Mouse (Mus musculus) lung, adult 2 months (tissue): ENCODE measurements around the gene Fgfrl1. TPM values are rescaled to one million over a fixed set of nuclear protein-coding genes. Genes with fewer than 3 reads are reported as not detected.
A peak's percentile ranks its signal among the peaks of the same experiment; 100 is the strongest.

Experiments
- DNase-seq: peaks from one replicate; pipeline ENCODE4 v3.0.0; 2022
- H3K4me1 ChIP-seq: fragments of 200-500 bp; 2 replicates; pipeline ENCODE4 v1.6.1; 2011; ENCODE audit warnings: low read length; ENCODE audit not compliant: control insufficient read depth, insufficient read depth
- H3K4me3 ChIP-seq: fragments of 200-500 bp; replicated peaks from 2 replicates; pipeline ENCODE3; 2011; ENCODE audit warnings: low read depth, mild to moderate bottlenecking, control low read depth, low read length; ENCODE audit errors: extremely low read depth
- CTCF ChIP-seq: fragments of 200-500 bp; IDR thresholded peaks from 2 replicates; pipeline ENCODE4 v1.5.1; 2011; ENCODE audit warnings: mild to moderate bottlenecking, low read length, control low read depth; ENCODE audit not compliant: insufficient read depth
- POLR2A ChIP-seq: fragments of 200-500 bp; IDR thresholded peaks from 2 replicates; pipeline ENCODE4 v1.6.1; 2011; ENCODE audit warnings: low read depth, mild to moderate bottlenecking, control low read depth, low read length, borderline replicate concordance; ENCODE audit errors: extremely low read depth
- WGBS: fragments of 180-500 bp; shearing (Covaris S2); methylation state at CpG from one replicate; pipeline ENCODE4 v1.1.7; 2018; 5-methylcytosine and 5-hydroxymethylcytosine counted together
- polyA plus RNA-seq: library from polyadenylated mRNA; depleted of rRNA; stranded (reverse); fragments of >200 nt; gene quantifications from 2 replicates; pipeline ENCODE4 v1.2.3, GENCODE M21; 2012; rRNA removed

Gene Fgfrl1
- polyA plus RNA-seq: 48.5 and 48.7 TPM in 2 replicates

DNA sequence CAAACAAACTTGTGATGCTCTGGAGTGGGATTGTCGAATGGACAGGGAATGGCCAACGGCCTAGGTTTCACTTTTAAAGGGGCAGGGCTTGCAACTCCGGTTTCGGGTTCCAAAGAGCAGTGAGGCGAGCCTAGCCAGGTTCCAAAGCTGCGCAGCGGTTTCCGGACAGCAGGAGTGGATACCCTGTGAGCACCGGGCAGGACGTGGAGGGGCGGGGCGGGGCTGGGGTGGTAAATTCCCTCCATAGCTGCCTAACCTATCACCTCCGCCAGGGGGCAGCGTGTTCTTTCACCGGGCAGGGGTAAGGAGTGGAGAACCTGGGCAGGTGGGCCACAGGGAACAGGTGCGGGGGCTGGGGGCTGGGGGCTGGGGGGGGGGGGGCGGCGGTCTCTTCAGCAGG lies at the start of gene Fgfrl1:
TSS of gene Fgfrl1 (plus strand) at position 112 of the 400 bp plus-strand sequence.
- TF ChIP-seq POLR2A: no peak
- peak; percentile 46 for TF ChIP-seq CTCF
- peak; percentile 69 for DNase-seq
- H3K4me1 ChIP-seq: peaks cover 6% of the 10 kb centered on the region; the same call in 1 of the 2 replicates
- H3K4me3 ChIP-seq: peak within 1 kb of the TSS; percentile 52
- WGBS: 1% methylated on average over 18 of the region's 18 CpGs

DNA sequence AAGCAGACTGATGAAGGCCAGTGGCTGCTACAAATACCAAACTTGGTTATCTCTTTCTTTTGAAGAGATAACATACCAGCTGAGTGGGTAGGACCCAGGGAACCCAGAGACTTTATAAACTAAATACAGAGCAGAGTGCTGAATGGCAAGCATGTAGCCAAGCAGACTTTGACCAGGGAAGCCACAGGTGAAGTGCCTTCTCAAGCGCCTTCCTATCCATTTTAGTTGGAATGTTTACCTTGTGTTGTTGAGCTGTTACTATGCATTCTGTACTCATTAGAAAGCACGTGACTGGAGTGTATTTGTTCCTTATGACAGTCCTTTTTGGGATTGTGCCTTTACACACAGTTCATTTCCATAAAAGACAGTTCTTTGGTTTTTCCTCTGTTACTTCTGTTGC lies 48.5 kb upstream of the Fgfrl1 start:
- TF ChIP-seq POLR2A (no peak), CTCF (no peak)
- DNase-seq: no peak
- H3K4me3 ChIP-seq: no peak overlapping the region
- WGBS: 54% methylated on average over 2 of the region's 2 CpGs
- no peaks in the 10 kb centered on the region for H3K4me1 ChIP-seq

DNA sequence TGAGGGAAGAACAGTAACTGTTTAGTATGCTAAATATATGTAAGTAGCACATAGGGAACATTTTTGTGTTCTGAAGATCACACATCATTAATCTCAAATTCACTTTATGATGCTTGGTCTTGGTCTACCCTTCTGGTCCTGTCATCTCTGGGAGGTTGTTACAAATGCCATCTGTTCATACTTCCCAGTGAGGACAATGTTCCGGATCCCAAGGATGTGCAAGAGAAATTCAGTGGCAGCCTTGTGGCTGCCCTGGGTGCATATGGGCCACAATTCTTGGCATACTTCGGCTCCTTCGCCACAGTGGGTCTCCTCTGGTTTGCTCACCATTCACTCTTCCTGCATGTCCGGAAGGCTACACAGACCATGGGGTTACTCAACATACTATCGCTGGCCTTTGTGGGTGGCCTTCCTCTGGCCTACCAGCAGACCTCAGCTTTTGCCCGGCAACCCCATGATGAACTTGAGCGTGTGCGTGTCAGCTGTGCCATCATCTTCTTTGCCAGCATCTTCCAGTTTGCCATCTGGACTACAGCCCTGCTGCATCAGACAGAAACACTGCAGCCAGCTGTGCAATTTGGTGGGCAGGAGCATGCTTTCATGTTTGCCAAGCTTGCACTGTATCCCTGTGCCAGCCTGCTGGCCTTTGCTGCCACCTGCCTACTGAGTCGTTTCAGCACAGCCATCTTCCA lies 46.4 kb upstream of the Fgfrl1 start:
- Histone ChIP-seq H3K4me1 (no peaks in the 10 kb centered on the region), H3K4me3 (no peak overlapping the region)
- TF ChIP-seq POLR2A (no peak), CTCF (peak; percentile 61; the same call in 1 of the 2 replicates)
- no peak for DNase-seq
- 72% methylated on average over 9 of the region's 9 CpGs for WGBS

DNA sequence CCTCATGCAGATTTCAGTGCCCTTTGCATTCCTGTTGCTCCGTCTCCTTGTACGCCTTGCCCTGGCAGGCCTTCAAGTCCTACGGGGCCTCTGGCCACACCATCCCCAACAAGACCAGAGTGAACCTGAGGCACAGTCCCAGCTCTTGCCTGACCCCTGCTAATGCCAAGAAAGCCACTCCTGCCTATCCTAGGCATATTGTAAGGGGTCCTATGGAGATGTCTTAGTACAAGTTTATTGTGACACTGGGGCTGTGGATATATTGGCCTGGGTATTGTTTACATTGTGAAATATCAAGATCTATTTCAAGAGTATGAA lies 45.9 kb upstream of the Fgfrl1 start:
- DNase-seq: no peak
- no peak for TF ChIP-seq POLR2A
- no peak for TF ChIP-seq CTCF
- Histone ChIP-seq H3K4me3 (no peak overlapping the region), H3K4me1 (no peaks in the 10 kb centered on the region)
- WGBS: 54% methylated on average over 3 of the region's 3 CpGs

DNA sequence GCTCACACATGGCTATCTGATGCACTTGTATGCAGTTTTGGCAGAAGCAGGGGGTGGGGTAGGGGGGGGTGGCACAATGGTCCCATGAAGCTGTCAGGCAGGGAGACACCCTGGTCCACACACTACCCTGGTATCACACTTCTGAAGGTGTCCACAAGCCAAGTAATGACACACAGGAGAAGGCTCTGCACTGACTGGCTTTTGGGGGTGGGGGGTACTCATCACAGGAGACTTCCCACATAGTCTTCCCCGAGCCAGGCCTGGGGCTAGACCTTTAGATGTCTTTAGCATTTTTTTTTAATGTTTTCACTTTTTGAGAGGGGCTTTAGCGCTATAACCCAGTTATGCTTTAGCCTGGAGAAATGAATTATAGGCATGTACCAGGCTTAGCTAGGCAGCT lies 44.9 kb upstream of the Fgfrl1 start:
- TF ChIP-seq CTCF (no peak), POLR2A (no peak)
- Histone ChIP-seq H3K4me1 (no peaks in the 10 kb centered on the region), H3K4me3 (no peak overlapping the region)
- no peak for DNase-seq
- 87% methylated on average over 2 of the region's 2 CpGs for WGBS

DNA sequence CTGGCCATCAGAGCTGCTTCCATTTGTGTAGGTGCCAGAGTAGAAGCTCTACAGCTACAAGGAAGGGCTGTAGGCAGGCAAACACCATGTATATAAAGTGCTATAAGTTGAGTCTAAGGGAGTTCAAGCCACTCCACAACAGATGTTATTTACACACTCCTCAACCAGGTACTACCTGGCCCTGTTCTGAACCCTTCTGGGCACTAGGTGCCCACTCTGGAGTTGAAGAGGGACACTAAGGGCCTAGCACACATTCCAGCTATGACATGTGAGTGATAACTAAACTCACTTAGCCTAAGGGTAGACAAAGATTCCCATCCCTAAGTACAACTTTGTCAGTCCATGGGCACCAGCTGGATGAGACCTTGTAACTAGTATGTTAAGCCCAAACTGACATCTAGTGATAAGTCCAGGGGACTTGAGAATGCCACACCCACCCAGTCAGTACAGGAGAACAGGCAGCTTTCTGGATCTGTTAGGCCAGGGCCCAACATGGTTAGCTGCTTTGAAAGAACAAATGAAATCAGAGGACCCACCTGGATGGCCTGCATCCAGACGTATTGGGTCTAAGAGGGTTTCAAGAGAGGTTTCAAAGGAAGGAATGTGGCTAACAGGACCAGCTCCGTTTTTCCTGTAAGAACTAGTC lies 44.2 kb upstream of the Fgfrl1 start:
- no peak overlapping the region for H3K4me3 ChIP-seq
- H3K4me1 ChIP-seq: no peaks in the 10 kb centered on the region
- WGBS: 62% methylated on average over 2 of the region's 2 CpGs
- no peak for TF ChIP-seq CTCF
- TF ChIP-seq POLR2A: no peak
- DNase-seq: no peak

DNA sequence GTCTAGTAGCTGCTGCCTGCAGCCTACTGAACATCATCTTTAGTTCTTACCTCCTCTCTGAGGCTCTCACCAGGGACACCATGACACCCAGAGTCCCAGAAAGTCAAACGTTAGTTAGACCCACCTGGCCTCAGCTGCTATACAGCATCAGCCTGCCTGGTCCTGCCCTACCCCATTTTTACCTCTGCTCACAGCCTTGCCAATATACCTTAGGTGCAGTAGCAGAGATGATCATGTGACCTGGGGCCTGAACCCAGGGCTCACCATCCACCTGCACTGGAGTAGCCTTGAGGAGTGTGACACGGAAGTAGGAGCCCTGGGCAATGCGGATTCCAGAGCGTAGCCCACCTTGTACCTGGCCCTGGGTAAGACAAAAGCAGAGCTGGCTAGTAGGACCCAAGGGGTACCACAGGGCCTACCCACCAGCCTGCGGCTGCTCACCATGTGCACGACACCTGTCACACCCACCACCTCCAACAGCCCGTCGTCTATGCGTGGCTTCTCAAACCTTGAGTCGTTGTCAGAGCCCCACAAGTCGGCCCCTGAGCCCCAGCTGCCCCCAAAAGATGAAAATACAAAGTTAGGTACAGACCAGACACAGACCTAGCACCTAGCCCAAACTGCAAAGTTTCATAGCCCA lies 43.1 kb upstream of the Fgfrl1 start:
- Histone ChIP-seq H3K4me1 (no peaks in the 10 kb centered on the region), H3K4me3 (no peak overlapping the region)
- WGBS: 88% methylated on average over 11 of the region's 11 CpGs
- TF ChIP-seq CTCF (no peak), POLR2A (no peak)
- no peak for DNase-seq

DNA sequence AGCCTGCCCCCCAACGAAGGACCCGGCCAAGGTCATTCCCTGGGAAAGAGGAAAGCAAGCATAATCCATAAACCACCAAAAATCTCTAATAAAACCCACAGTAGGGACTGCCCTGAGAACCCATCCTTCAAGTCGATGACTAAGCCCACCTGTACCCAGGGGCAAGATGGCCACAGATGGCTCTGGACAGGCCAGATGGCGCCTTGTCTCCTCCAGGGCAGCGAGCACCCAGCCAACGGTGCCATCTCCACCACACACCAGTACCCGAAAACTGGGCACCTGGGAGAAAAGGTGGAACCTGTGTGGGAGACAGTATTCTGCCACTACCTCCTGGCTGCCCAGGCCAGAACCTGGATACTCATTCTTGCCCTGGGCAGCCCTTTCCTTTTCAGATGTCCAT lies 41.8 kb upstream of the Fgfrl1 start:
- WGBS: 92% methylated on average over 7 of the region's 7 CpGs
- TF ChIP-seq POLR2A (no peak), CTCF (no peak)
- no peak for DNase-seq
- Histone ChIP-seq H3K4me1 (no peaks in the 10 kb centered on the region), H3K4me3 (no peak overlapping the region)

DNA sequence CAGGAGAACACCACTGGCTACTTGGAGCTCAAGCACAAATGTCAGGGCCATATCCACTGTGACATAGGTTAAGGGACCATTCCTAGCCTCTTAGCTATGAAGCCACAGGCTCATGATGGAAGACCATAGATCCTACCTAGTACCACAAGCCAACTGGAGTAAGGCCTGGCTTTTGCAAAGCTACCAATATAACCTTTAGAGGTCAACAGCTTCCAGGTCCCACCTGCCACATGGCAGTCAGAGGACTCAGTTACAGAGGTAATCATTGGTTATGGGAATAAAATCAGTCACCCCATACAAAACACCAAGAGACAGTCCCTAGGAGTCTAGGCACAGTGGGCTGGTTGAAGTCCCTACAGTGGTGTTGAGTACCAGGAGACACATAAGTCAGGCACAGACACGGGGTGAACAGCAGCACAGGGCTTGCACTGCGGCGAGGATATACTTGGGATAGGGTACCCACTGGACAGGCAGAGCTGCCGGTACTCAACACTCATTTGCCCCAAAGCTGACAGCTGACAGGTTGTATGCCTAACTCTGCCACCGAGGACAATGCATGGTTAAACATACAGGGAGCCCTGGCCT lies 41.0 kb upstream of the Fgfrl1 start:
- WGBS: 82% methylated on average over 5 of the region's 5 CpGs
- DNase-seq: no peak
- no peak overlapping the region for H3K4me3 ChIP-seq
- no peaks in the 10 kb centered on the region for H3K4me1 ChIP-seq
- no peak for TF ChIP-seq CTCF
- no peak for TF ChIP-seq POLR2A
